Mouse (Mus musculus) cortical plate, adult 2 months (tissue): ENCODE measurements around the gene Myh7b. TPM values are rescaled to one million over a fixed set of nuclear protein-coding genes. Genes with fewer than 3 reads are reported as not detected.

Experiments used
- H3K27ac ChIP-seq: fragments of 200-500 bp; 2 replicates; pipeline ENCODE4 v1.5.1; 2012; ENCODE audit warnings: low read length, control low read depth, inconsistent platforms; ENCODE audit not compliant: insufficient read depth
- H3K4me1 ChIP-seq: fragments of 200-500 bp; 2 replicates; pipeline ENCODE4 v1.6.1; 2011; ENCODE audit warnings: low read length; ENCODE audit not compliant: control insufficient read depth, insufficient read depth
- H3K4me3 ChIP-seq: fragments of 200-500 bp; 2 replicates; pipeline ENCODE4 v1.5.1; 2011; ENCODE audit warnings: mild to moderate bottlenecking, low read length, control low read depth; ENCODE audit not compliant: insufficient read depth
- CTCF ChIP-seq: fragments of 200-500 bp; IDR thresholded peaks from 2 replicates; pipeline ENCODE4 v1.5.1; 2011; ENCODE audit warnings: mild to moderate bottlenecking, control low read depth, low read length; ENCODE audit not compliant: insufficient read depth; ENCODE audit errors: extremely low read depth
- POLR2A ChIP-seq: fragments of 200-500 bp; IDR thresholded peaks from 2 replicates; pipeline ENCODE4 v1.6.1; 2011; ENCODE audit warnings: mild to moderate bottlenecking, low read length, control low read depth; ENCODE audit not compliant: insufficient read depth; ENCODE audit errors: extremely low read depth
- polyA plus RNA-seq: library from polyadenylated mRNA; depleted of rRNA; stranded (reverse); fragments of >200 nt; gene quantifications from 2 replicates; pipeline ENCODE4 v1.2.3, GENCODE M21; 2012; rRNA removed

Myh7b gene
- polyA plus RNA-seq, 1 experiment = 10.5 TPM

DNA sequence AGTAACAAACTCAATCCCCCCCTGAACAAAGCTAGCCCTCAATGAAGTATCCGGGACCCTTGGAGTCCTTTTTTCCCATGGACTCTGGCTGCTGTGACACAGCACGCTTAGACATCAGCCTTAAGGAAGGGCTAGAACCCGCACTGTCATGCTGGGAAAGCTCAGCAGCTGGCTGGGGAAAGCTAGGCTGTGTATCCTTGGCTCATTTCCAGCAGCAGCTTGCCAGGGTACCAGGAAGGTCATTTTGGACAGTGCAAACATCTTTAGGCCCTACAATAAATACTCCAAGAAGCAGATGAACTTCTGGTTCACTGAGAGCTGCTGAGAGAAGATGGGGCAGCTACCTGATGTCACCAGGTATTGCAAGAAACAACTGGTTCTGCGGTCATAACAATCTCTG is 60.2 kb downstream of the Myh7b start:
- Histone ChIP-seq H3K27ac (no peak overlapping the region), H3K4me1 (no peaks in the 10 kb centered on the region)
- TF ChIP-seq CTCF (no peak), POLR2A (no peak)

DNA sequence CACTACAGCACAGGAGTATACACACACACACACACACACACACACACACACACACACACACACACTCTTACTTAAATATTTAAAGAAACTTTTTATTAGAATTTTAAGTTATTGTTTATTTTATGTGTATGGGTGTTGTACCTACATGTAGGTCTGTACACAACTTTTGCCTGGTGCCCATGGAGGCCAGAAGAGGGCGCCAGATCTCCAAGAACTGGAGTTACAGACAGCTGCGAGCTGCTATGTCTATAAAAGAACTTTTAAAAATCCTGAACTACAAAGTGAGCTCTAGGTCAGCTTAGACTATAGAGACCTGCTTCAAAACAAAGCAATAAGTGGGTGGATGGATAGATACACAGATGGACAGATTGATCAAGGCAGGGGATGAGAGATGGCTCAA is 62.5 kb downstream of the Myh7b start:
- TF ChIP-seq POLR2A (no peak), CTCF (peak; percentile 58)
- Histone ChIP-seq H3K27ac (no peak overlapping the region), H3K4me1 (no peaks in the 10 kb centered on the region), H3K4me3 (no peak overlapping the region)

More for the DNA sequence above, 60.2 kb downstream of the Myh7b start:
- no peak overlapping the region for H3K4me3 ChIP-seq

DNA sequence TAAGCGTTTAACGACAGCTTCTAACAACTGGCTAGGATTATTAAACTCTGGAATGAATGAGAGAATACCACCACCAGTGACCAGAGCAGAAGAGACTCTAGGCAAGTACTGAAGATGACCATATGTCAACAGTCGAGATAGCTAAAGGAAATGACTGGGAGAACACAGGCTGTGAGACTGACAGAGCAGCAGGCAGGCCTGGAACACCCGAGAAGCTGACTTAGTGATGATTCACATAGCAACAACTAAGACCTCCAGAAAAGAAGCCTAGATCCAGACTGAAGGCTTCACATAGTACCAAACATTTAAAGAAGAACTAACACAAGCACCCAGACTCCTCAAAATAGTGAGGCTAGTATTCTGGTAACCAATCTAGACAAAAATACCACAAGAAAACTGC is 64.1 kb downstream of the Myh7b start:
- TF ChIP-seq POLR2A (no peak), CTCF (no peak)
- no peak overlapping the region for H3K27ac ChIP-seq

DNA sequence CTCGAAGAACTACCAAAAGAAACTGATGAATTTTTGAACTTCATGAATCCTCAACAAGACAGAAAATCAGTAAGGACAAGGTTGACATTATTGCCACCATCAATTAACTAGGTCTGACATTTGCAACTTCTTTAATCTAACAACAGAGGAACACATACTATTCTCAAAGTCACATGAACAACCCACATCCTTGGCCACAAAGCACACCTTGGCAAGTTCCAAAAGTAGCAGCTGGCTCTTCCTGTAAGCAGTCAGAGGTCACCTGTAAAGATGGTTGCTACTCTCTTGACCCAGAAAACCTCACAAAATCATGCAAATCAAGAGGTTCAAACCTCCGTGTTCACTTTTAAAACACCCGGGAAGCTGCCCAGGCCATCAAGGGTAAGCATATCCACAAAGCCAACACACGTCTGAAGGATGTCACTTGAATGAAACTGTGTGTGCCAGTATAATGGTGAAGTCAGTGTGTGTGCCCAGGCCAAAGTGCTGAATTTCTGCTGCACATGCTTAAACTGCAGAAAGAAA is 68.6 kb downstream of the Myh7b start:
- TF ChIP-seq CTCF = no peak
- H3K4me3 ChIP-seq = no peak overlapping the region

More for the DNA sequence above, 64.1 kb downstream of the Myh7b start:
- no peak overlapping the region for H3K4me3 ChIP-seq
- H3K4me1 ChIP-seq = peaks cover 4% of the 10 kb centered on the region; the same call in 1 of the 2 replicates

DNA sequence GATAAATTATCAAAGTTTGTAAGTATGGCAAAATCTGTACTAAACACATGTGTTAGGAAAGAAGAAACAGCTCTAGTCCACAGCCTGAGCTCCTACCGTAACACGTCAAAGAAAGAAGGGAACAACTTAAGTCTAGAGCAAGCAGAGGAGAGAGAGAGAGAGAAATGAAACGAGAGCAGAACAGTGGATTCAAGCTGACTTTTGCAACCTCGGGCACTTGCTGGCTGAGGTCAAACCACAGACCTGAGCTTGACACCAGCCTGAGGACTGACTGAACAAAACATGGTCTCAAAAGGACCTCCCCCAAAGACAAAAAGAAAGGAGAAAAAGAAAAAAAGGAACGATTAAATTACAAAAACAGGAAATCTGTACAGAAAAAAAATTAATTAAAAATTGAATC is 69.6 kb downstream of the Myh7b start:
- TF ChIP-seq CTCF = no peak
- no peak for TF ChIP-seq POLR2A
- Histone ChIP-seq H3K4me1 (peaks cover 7% of the 10 kb centered on the region), H3K4me3 (no peak overlapping the region), H3K27ac (0 out of 2 replicates have a peak overlapping the region, but pooled peaks have one; percentile 7)

More for the DNA sequence above, 68.6 kb downstream of the Myh7b start:
- peaks cover 7% of the 10 kb centered on the region for H3K4me1 ChIP-seq
- no peak overlapping the region for H3K27ac ChIP-seq

DNA sequence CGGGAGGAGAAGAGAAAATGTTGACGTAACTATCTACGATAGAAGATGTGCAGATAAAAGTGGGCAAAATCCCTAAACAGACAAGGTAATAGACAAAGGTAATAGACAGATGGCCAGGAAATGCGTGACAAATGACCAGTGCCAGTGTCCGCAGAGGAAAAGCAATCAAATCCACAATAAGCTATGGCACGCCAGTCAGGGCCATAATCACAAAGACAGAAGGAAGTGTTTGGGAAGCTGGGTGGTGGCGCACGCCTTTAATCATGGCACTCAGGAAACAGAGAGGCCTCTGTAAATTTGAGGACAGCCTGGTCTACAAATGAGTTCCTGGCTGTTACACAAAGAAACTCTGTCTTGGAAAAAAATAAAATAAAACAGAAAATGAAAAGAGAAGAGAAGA is 70.2 kb downstream of the Myh7b start:
- TF ChIP-seq POLR2A = no peak
- no peak for TF ChIP-seq CTCF
- Histone ChIP-seq H3K4me1 (peaks cover 7% of the 10 kb centered on the region), H3K27ac (no peak overlapping the region), H3K4me3 (no peak overlapping the region)

DNA sequence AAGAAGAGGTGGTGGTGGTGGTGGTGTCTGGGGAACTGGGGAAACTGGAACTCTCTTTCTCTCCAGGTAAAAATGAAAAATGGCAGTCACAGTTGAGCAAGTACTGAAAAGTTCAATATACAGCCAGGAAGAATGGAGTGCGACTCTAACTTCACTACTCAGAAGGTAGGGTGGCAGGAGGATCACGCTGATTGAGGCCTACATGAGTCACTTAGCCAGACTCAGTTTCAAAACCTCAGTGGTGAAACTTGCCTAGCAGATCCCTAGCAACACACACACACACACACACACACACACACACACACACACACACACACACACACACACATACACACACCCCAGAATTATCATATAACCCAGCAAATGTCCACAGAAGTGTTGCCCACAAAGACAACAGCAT is 70.9 kb downstream of the Myh7b start:
- Histone ChIP-seq H3K27ac (no peak overlapping the region; the same call in 1 of the 2 replicates), H3K4me3 (no peak overlapping the region), H3K4me1 (peaks cover 7% of the 10 kb centered on the region)
- TF ChIP-seq POLR2A = no peak
- no peak for TF ChIP-seq CTCF

DNA sequence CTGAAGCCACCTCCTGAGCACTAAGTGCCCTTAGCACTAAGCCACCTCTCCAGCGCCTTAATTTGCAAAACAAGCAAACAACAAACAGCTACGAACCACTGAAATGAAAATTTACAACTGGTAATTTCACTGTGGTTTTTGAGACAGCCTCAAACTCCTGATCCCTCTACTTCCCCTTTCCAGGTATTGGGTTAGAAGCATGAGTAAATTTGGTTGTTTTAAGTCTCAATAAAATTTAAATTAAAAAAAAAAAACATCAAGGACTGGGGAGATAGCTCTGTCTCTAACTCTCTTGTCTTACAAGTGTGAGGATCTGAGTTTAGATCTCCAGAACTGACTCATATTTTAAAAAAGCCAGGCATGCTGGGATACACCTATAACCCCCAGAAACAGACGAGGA is 72.1 kb downstream of the Myh7b start:
- H3K27ac ChIP-seq = no peak overlapping the region
- peaks cover 7% of the 10 kb centered on the region for H3K4me1 ChIP-seq
- H3K4me3 ChIP-seq = no peak overlapping the region
- TF ChIP-seq CTCF (no peak), POLR2A (no peak)

DNA sequence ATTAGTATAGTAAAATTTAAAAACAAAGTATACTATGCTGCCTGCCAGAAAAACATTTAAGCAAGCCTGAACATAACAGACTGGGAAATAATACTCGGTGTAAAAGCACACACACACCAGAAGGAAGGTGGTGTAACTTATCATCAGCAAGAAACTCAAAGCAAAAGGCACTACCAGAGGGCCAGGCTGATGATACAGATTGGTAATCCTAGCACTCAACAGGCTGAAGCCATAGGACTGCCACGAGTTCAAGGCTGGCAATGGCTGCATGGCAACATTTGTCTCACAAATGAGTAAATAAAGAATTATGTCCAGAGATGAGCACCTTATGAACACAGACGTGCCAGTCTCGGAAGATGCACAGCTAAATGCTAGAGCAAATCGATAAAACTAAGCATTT is 72.8 kb downstream of the Myh7b start:
- Histone ChIP-seq H3K27ac (no peak overlapping the region), H3K4me1 (peaks cover 7% of the 10 kb centered on the region), H3K4me3 (no peak overlapping the region)
- TF ChIP-seq POLR2A (no peak), CTCF (no peak)

Other genes starting within 250 kb of the Myh7b start
- gene Trp53inp2, start 230.2 kb upstream of the Myh7b start, polyA plus RNA-seq = 151 and 170 TPM in 2 replicates
- gene Ncoa6, start 137.3 kb upstream of the Myh7b start, polyA plus RNA-seq = 42.1 and 43.4 TPM in 2 replicates
- gene Acss2, start 93.3 kb upstream of the Myh7b start, polyA plus RNA-seq = 77.3 and 77.7 TPM in 2 replicates
- gene Ggt7, start 93.0 kb upstream of the Myh7b start, polyA plus RNA-seq = 261 and 264 TPM in 2 replicates
- gene Gss, start 18.4 kb upstream of the Myh7b start, polyA plus RNA-seq = 17.2 and 18.4 TPM in 2 replicates
- 158 and 163 TPM in 2 replicates for gene Trpc4ap, start 81.2 kb downstream of the Myh7b start, polyA plus RNA-seq
- gene Edem2, start 118.3 kb downstream of the Myh7b start, polyA plus RNA-seq = 39.5 and 39.7 TPM in 2 replicates
- gene Gm17581, start 124.7 kb downstream of the Myh7b start, polyA plus RNA-seq = not detected in 2 replicates
- gene Procr, start 139.9 kb downstream of the Myh7b start, polyA plus RNA-seq = 0.95 and 1.1 TPM in 2 replicates
- gene Mmp24, start 164.1 kb downstream of the Myh7b start, polyA plus RNA-seq = 33.8 and 34.2 TPM in 2 replicates
- gene BC029722, start 208.2 kb downstream of the Myh7b start, polyA plus RNA-seq = 90.6 and 93.4 TPM in 2 replicates
- 69.2 and 71.0 TPM in 2 replicates for gene Eif6, start 215.7 kb downstream of the Myh7b start, polyA plus RNA-seq
- gene Fam83c, start 223.6 kb downstream of the Myh7b start, polyA plus RNA-seq = not detected in 2 replicates